Mouse (Mus musculus): ENCODE measurements around the gene Dmp1.

DNA sequence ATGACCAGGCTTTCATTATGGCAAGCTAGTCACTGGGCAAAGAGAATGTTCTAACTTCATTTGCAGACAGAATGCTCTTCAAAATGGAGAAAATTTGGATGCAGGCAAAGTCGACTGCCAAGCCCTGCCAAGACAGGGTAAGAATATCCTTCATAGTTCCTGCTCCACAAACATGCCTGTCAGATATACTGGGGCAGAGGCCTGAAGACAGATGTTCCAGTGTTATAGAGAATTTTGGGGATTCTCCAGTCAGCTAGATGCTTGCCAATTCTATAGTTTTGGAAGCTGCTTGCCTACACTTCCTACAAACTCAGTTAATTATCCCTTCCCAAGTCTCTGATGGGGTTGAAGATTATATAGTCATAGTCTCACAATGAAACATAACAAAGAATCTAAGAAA, 18.7 kb upstream of the Dmp1 start:
- TF ChIP-seq CTCF (IDR thresholded peaks at IDR 0.05; ENCODE audit: insufficient read depth, low read length), result no peak
- TF ChIP-seq POLR2A (IDR thresholded peaks at IDR 0.05; ENCODE audit: borderline replicate concordance, extremely low read depth, low read depth, low read length), result no peak
